Mouse (Mus musculus) cerebellum, postnatal 25 days (tissue): ENCODE measurements at regions not wholly inside any gene's neighbourhood (a gene's known extent, or its start where the extent isn't known, plus 50 kb on each side); places are given as distances from the start of the nearest gene placed in this dataset.
A peak's percentile ranks its signal among the peaks of the same experiment; 100 is the strongest.

Experiments used
- DNase-seq, 2 experiments: peaks; one replicate each; pipeline ENCODE4 v3.0.0; 2021; ENCODE audit warnings: mixed read lengths in 2 of 2

DNA sequence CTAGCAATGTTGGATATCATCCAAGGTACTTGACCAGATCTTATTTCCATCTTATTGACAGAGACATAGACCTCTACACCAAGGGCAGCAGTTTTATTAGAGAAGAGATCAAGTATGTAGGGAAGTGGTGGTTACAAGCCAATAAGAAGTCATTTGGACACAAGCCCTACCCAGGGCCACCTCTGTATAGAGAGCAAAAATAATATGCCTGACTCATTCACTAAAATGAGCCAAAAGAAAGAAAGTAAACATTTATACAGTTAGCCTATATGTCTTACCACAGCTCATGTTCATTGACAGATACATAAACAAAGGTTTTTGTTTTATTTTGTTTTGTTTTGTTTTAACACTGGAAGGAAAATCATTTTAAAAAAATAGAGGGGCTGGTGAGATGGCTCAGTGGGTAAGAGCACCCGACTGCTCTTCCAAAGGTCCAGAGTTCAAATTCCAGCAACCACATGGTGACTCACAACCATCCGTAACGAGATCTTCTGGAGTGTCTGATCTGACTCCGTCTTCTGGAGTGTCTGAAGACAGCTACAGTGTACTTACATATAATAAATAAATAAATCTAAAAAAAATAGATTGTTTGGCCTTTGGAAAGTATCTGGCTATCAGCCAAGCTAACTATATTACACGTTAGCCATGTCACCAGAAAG is 76.9 kb downstream of the Rlim start:
- no peak for DNase-seq

DNA sequence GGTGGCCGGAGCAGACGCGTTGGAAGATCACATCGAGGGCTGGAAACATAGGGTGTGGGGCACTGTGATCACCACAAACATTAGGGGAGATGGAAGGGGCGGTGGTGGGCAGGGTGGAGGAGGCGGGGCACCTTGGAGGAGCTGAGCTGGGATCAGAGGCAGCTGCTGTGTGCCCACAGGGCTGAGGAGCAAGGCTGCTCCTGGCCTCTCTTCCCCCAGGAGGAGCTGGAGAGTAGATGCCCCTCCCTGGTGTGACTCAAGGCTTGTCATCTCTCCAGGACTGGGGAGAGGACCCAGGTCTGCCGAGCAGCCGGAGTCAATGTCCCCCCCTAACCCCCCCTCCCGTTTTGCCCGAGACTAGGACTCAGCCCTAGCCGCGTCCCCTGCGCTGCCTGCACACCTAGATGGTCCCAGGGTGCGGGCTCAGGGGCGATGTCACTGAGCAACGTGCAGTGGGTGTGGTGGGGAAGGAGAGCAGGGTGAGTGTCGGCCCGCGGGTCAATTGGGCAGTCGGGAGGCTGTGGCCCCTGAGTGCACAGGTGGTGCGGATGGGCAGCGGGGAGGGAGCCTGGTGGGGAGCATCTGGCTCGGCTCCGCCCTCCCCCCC is 57.6 kb upstream of the Slc16a2 start:
- peak; percentile 4 to 5 for DNase-seq
